Mouse (Mus musculus): Measurements from ENCODE around the gene Nanos3.

Nanos3 gene

GRCm38 (mm10) chr8:84127202-84127901 is 57.7 kb downstream of the Nanos3 start:
- DNase-seq (ENCODE audit: low read depth, low spot score), result no peak

DNA sequence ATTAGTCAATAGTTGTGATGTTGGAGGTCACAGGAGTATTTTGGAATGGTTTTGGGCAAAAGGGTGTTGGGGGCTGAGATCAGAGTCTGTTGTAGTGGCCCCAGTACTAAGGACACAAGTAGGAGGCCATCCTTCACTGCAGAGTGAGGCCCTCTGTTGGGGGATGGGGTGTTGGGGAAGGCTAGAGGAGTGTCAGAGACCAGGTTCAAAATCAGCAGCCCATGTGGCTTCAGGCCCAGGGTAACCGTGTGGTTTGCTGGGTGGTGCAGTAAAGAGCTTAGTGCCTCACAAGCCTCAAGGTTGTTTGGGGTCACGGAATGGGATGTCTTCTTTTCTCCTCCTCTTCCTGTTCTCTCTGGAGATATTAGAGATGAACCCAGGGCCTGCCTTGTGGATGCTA is 58.3 kb downstream of the Nanos3 start:
- no peak for DNase-seq (ENCODE audit: low read depth, low spot score)

DNA sequence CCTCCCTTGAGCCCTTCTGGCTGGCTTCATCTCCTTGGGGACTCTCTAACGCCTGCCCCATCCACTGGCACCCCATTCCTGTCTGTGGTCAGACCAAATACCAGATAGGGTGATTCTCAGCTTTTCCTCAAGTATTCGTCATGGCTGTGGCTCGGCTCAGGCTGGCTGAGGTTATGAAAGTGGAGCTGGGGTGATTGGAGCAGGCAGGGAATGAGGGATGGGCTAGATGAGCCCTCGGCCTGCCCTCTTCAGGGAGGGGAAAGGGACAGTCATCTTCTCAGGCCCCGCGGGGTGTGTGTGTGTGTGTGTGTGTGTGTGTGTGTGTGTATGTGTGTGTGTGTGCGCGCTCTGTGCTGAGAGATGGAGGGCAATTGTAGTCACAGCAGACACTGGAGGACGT is 59.4 kb downstream of the Nanos3 start, which contains the start of gene Podnl1:
Gene Podnl1, plus strand, starts transcription at position 334 of the 400 bp plus-strand sequence.
- DNase-seq (ENCODE audit: low read depth, low spot score), result no peak

Measured in embryo, embryonic 11.5 days (tissue).